Mouse (Mus musculus) c-Kit-positive CD71-positive TER-119-positive erythroid progenitor cells, embryonic 14.5 days (primary cell): Measurements from ENCODE around the gene Sec14l3.
"Not testable (repeated sequence)": the region's sequence is repeated elsewhere in the genome, so short reads cannot be mapped to it uniquely, and the experiment has no call there.

Source experiments
- DNase-seq: peaks from one replicate; pipeline ENCODE4 v3.0.0-alpha.2; 2013; ENCODE audit warnings: low spot score

Sec14l3 gene

GRCm38 (mm10) chr11:4103522-4103921, 38.9 kb downstream of the Sec14l3 start:
- no peak for DNase-seq

DNA sequence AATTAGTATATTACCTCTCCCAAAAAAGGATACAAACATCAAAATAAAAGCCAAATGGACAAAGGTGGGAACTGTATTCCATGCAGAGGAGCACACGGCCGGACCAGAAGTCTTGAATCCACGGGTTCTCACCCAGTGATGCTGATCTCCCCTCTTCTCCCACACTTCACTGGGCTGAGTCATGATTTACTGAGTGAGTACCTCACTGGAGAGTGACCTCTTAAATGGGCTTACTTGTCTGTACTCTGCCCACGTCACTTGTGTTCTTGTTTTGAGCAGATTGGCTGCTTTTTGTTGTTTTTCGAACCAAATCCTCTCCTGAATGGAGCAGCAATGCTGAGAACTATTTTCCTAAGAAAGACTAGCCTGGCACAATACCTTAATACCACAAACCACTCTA, 40.3 kb downstream of the Sec14l3 start:
- DNase-seq: no peak

GRCm38 (mm10) chr11:4105444-4105843, 40.8 kb downstream of the Sec14l3 start:
- no peak for DNase-seq

- not testable (repeated sequence) for DNase-seq
Measured at GRCm38 (mm10) chr11:4107901-4108300, 43.3 kb downstream of the Sec14l3 start.

DNA sequence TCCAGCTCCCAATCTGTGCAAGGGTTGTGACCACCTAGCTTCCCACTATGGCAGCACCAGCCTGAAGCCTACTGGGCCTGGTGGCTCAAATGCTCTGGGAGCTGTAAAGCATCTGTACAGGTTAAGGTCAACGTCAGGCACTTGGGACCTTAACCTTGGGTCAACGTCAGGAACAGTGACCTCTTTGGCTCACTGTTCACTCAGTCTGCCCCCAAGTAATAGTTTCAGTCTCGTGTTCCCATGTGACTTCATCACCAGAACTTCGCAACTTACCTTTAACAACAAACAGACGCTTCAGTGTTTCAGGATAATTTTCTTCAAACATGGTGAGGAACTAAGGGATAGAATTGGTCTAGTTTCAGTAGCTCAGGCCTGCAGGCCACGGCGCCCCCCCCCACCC, 44.0 kb downstream of the Sec14l3 start:
- no peak for DNase-seq

DNA sequence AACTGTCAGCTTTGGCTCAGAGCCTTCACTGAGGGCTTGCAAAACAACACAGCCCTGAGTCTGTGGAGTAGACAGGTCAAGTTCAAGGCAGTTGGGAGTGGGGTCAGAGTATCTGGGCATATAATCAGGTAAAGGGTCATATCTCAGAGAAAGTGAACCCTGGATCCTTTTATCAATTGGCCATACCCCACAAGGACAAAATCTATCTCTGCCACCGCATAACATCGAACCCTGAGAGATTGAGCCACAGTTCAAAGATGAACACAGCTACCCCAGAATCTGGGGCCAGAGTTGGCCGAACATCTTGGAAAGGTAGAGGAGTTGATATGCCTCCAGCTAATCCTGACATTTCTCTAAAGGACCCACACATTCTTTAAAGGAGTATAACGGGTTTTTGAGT, 47.4 kb downstream of the Sec14l3 start:
- no peak for DNase-seq

DNA sequence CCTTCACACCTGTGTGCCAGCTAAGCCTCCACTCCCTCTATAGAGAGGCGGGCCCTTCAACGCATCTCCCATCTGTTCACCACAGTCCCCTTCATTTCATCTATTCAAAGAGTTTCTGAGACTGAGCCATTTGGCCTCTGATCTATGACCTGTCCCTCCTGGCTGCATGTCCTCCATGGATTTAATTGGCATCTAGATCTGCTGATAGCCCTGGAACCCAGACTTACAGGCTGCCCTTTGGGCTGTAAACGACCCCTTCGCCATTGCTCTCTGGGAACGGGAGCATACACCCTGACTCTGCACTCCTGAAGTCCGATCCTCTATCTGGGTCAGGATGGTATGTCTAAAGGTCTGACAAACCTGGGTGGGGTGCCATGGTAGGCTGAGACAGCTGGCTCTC, 48.2 kb downstream of the Sec14l3 start:
- no peak for DNase-seq

DNA sequence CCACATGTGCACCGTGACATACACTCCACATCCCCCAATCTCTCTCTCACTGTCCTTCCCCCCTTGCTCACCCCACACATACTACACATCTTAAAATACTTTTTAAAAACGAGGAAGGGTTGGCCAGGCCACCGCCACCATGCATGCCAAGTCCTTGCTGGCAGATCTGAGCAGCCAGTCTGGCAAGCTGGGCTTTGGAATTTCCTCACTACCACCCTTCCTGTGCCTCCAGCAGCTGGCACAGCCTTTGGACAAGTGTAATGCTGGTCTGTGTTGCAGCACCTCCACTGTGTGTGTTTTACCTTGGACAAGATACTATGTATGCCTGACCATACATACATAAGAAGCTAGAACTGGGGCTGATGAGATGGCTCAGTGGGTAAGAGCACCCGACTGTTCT, 48.9 kb downstream of the Sec14l3 start:
- no peak for DNase-seq

DNA sequence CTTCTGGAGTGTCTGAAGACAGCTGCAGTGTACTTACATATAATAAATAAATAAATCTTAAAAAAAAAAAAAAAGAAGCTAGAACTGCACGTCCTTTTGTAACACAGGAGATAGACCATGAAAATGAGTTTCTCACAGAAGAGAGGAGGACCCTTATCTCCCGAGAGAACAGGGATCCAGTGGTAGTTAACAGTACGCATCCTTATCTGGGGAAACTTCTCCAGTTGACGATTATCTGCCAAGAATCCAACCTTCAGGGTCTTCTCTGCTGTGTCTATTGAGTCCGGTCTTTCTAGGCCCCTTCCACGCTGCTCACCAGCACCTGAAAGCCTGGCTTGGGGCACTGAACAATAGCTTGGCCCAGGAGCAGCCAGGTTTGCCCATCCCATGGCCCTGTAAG, 49.3 kb downstream of the Sec14l3 start:
- DNase-seq: no peak

GRCm38 (mm10) chr11:4114541-4114940, 49.9 kb downstream of the Sec14l3 start:
- DNase-seq: not testable (repeated sequence)

DNA sequence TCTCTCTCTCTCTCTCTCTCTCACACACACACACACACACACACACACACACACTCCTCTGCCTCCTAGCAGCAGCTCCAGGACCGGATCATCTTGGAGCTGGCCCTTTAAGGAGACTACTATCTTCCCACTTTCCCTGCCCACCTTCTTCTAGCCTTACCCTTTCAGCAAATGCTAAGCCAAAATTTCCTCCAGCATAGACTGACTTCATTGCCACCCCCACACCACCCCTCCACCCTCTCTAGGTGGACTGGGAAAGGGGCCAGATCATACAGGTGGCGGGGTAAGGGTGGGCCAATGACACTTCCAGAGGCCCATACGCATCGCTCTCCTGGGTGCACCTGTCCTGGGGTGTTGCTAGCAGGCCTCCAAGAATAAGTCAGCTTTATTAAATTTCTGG, 50.8 kb downstream of the Sec14l3 start:
- DNase-seq: no peak

GRCm38 (mm10) chr11:4116458-4117141, 52.0 kb downstream of the Sec14l3 start:
- DNase-seq: no peak

GRCm38 (mm10) chr11:4117372-4118071, 52.9 kb downstream of the Sec14l3 start:
- no peak for DNase-seq

DNA sequence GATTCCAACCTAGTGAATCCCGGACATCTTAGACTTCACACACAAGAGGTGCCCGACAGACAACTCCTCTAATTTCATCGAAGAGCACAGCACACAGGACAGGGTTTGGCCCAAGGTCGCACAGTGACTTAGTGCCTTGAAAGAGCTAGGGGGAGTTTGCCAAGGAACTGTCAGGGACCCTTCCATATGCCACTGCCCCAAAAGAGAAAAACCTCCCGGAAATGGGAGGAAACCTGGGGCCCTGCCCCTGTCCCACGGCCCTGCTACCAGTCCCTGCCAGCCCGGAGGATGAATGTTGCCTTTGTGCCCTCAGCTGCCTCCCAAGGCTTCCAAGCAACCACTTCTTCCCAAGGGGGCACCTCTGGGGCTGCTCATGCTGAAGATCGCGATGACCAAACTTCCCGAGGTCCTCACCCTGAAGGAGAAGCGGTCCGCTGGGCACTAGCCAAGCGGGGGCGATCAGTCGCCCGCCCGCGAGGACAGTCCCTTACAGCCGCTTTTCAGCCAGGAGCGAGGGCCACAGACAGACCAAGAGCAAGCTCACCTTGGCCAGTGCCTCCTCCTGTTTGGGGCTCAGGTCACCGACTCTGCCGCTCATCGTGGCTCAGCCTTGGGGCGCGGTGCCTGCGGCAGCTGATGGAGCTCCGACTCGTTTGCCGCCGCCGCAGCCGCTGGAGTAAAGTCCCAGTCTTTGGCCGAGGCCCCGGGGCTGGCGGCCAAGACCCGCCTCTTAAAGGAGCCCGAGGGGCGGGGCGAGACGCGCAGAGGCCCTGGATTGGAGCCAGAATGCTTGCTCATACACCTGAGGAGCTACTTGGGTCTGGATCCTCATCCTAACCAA, 53.7 kb downstream of the Sec14l3 start:
- DNase-seq: peak; percentile 44

GRCm38 (mm10) chr11:4119635-4120034, 55.0 kb downstream of the Sec14l3 start:
- no peak for DNase-seq

DNA sequence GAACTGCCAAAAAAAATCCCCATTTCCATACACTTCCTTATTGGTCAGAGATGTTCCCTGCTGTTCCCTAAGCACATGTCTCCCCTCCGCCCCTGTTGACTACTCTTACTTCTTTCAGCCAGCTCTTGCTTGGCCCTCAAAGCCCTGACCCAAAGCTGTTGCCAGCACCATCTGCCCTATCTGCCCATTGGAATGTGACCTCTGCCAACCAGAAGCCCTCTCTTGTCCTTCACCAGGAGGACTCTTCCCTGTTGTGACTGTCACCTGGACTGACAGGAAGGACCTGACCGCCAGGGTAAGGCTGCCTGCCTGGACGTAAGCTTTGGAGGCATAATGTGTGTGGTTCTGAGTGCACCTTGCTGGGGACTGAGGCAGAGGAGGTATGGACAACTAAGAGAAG, 57.0 kb downstream of the Sec14l3 start:
- DNase-seq: no peak

- no peak for DNase-seq
Measured at GRCm38 (mm10) chr11:4122226-4122625, 57.6 kb downstream of the Sec14l3 start.

DNA sequence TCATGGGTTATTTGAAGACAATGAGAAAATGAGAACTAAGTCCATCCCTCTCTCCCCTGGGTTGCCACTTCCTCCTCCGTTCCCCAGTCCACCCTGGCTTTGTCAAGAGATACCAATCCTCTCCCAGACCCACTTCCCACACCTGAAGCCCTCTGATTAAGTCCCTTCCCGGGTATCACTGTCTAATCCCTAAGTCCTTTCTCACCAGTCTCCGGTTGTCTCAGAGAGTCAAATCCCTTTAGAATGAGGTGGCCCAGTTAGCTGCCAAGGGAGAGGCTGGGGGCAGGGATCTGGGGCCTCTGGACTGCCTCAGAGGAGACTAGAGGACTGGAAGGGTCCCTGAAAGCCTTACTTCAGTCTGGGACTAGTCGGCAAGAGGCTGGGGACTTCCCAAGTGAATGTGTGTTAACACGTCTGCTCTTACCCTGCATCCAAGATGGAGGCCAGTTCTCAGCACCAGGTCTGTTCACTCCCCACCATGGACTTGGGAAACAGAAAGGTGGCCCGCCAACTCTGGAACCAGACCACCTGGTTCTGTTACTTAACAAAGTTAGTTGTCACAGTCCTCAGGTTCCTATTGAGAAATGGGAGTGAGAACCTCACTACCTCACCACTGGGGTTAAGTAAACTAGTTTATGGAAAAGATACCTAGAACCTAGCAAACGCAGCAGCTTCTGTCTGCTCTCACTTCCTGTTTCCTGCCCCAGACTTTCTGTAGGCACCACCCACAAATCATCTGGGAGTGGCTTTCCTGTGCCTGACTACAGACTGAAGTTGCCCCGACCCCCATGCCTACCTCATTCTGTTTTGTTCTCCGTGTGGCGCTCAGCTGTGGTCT, 58.3 kb downstream of the Sec14l3 start, which contains the start of gene Sec14l2:
Gene Sec14l2, minus strand, starts transcription at position 674 of the 838 bp plus-strand sequence.
- DNase-seq: no peak

- peak; percentile 64 for DNase-seq
Measured at GRCm38 (mm10) chr11:4123922-4124321, 59.3 kb downstream of the Sec14l3 start.

DNA sequence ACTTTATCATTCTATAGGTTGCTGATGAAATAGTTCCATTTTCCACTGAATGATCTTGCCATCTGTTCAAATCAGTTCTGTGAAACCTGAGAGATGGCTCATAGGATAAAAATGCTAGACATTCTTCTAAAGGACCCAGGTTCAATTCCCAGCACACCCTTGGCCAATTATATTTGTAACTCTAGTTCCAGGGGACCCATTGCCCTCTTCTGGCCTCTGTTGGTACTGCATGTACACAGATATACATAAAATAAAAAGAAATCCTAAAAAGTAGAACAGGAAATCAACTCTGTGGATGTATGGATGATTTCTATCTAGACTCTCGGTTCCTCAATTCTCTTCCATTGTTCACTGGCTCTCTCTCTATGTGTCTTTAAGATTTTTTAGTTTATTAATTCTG, 62.4 kb downstream of the Sec14l3 start:
- no peak for DNase-seq
